Mouse (Mus musculus): Measurements from ENCODE around the gene Map3k5. TPM values are rescaled to one million over a fixed set of nuclear protein-coding genes. Genes with fewer than 3 reads are reported as not detected.

Gene Map3k5
- polyA plus RNA-seq, 1 experiment from 2014 or later: 1.4 TPM

GRCm38 (mm10) chr10:20173733-20174132, 239.5 kb downstream of the Map3k5 start:
- Histone ChIP-seq H3K9ac (replicated peaks) (no peak overlapping the region), H3K9me3 (ENCODE audit: low read length) (no peaks in the 10 kb centered on the region), H3K4me3 (ENCODE audit: low read depth, low read length) (no peak overlapping the region), H3K36me3 (replicated peaks; ENCODE audit: insufficient read depth, low read length) (no peaks in the 10 kb centered on the region), H3K27me3 (ENCODE audit: insufficient read depth, low read length) (no peaks in the 10 kb centered on the region), H3K4me2 (ENCODE audit: low read depth, low read length) (no peak overlapping the region), H3K4me1 (ENCODE audit: insufficient read depth) (peaks cover 12% of the 10 kb centered on the region), H3K27ac (ENCODE audit: low read depth) (no peak overlapping the region)
- WGBS (ENCODE audit: insufficient replicate concordance): 69% methylated on average over 4 of the region's 4 CpGs
- DNase-seq (no peak), ATAC-seq (no peak)
- TF ChIP-seq EP300 (IDR thresholded peaks at IDR 0.05; ENCODE audit: low read depth) (no peak), CTCF (IDR thresholded peaks at IDR 0.05; ENCODE audit: low read depth) (no peak)

- no peak overlapping the region for H3K27ac ChIP-seq (ENCODE audit: low read depth)
- ATAC-seq (no peak), DNase-seq (no peak)
- H3K9me3 ChIP-seq (ENCODE audit: low read length): no peaks in the 10 kb centered on the region
- TF ChIP-seq EP300 (IDR thresholded peaks at IDR 0.05; ENCODE audit: low read depth) (no peak), CTCF (IDR thresholded peaks at IDR 0.05; ENCODE audit: low read depth) (no peak)
- no peak overlapping the region for H3K4me3 ChIP-seq (ENCODE audit: low read depth, low read length)
- H3K36me3 ChIP-seq (replicated peaks; ENCODE audit: insufficient read depth, low read length): no peaks in the 10 kb centered on the region
- 77% methylated on average over 7 of the region's 7 CpGs for WGBS (ENCODE audit: insufficient replicate concordance)
- no peak overlapping the region for H3K9ac ChIP-seq (replicated peaks)
- no peak overlapping the region for H3K4me2 ChIP-seq (ENCODE audit: low read depth, low read length)
- no peaks in the 10 kb centered on the region for H3K27me3 ChIP-seq (ENCODE audit: insufficient read depth, low read length)
- H3K4me1 ChIP-seq (ENCODE audit: insufficient read depth): peaks cover 7% of the 10 kb centered on the region; the same call in 1 of the 2 replicates
These were observed 241.8 kb downstream of the Map3k5 start for GRCm38 (mm10) chr10:20176054-20176453.

GRCm38 (mm10) chr10:20178807-20179605, 244.7 kb downstream of the Map3k5 start:
- WGBS (ENCODE audit: insufficient replicate concordance): 40% methylated on average over 12 of the region's 12 CpGs
- H3K4me3 ChIP-seq (ENCODE audit: low read depth, low read length): no peak overlapping the region
- H3K9ac ChIP-seq (replicated peaks): no peak overlapping the region
- H3K4me1 ChIP-seq (ENCODE audit: insufficient read depth): peaks cover 12% of the 10 kb centered on the region
- ATAC-seq (no peak), DNase-seq (peak; percentile 52)
- H3K9me3 ChIP-seq (ENCODE audit: low read length): no peaks in the 10 kb centered on the region
- no peak overlapping the region for H3K27ac ChIP-seq (ENCODE audit: low read depth)
- no peaks in the 10 kb centered on the region for H3K27me3 ChIP-seq (ENCODE audit: insufficient read depth, low read length)
- H3K4me2 ChIP-seq (ENCODE audit: low read depth, low read length): 0 out of 2 replicates have a peak overlapping the region, but pooled peaks have one; percentile 9
- no peaks in the 10 kb centered on the region for H3K36me3 ChIP-seq (replicated peaks; ENCODE audit: insufficient read depth, low read length)
- no peak for TF ChIP-seq EP300 (IDR thresholded peaks at IDR 0.05; ENCODE audit: low read depth)

GRCm38 (mm10) chr10:20181198-20181597, 246.9 kb downstream of the Map3k5 start:
- TF ChIP-seq CTCF (IDR thresholded peaks at IDR 0.05; ENCODE audit: low read depth): no peak
- no peak for TF ChIP-seq EP300 (IDR thresholded peaks at IDR 0.05; ENCODE audit: low read depth)
- DNase-seq (no peak), ATAC-seq (peak; percentile 27)
- no peaks in the 10 kb centered on the region for H3K9me3 ChIP-seq (ENCODE audit: low read length)
- H3K4me1 ChIP-seq (ENCODE audit: insufficient read depth): peaks cover 12% of the 10 kb centered on the region
- 39% methylated on average over 10 of the region's 10 CpGs for WGBS (ENCODE audit: insufficient replicate concordance)
- no peak overlapping the region for H3K27ac ChIP-seq (ENCODE audit: low read depth)
- H3K4me2 ChIP-seq (ENCODE audit: low read depth, low read length): no peak overlapping the region
- no peaks in the 10 kb centered on the region for H3K27me3 ChIP-seq (ENCODE audit: insufficient read depth, low read length)
- H3K9ac ChIP-seq (replicated peaks): no peak overlapping the region
- no peaks in the 10 kb centered on the region for H3K36me3 ChIP-seq (replicated peaks; ENCODE audit: insufficient read depth, low read length)
- no peak overlapping the region for H3K4me3 ChIP-seq (ENCODE audit: low read depth, low read length)

- Histone ChIP-seq H3K9me3 (ENCODE audit: low read length) (no peaks in the 10 kb centered on the region), H3K4me2 (ENCODE audit: low read depth, low read length) (no peak overlapping the region), H3K36me3 (replicated peaks; ENCODE audit: insufficient read depth, low read length) (no peaks in the 10 kb centered on the region), H3K27ac (ENCODE audit: low read depth) (no peak overlapping the region), H3K4me3 (ENCODE audit: low read depth, low read length) (no peak overlapping the region), H3K4me1 (ENCODE audit: insufficient read depth) (peaks cover 16% of the 10 kb centered on the region), H3K27me3 (ENCODE audit: insufficient read depth, low read length) (no peaks in the 10 kb centered on the region), H3K9ac (replicated peaks) (no peak overlapping the region)
- ATAC-seq: no peak
- TF ChIP-seq CTCF (IDR thresholded peaks at IDR 0.05; ENCODE audit: low read depth) (no peak), EP300 (IDR thresholded peaks at IDR 0.05; ENCODE audit: low read depth) (no peak)
- 30% methylated on average over 11 of the region's 11 CpGs for WGBS (ENCODE audit: insufficient replicate concordance)
- no peak for DNase-seq
These were observed 247.6 kb downstream of the Map3k5 start for GRCm38 (mm10) chr10:20181680-20182399.

GRCm38 (mm10) chr10:20184326-20184725, 250.1 kb downstream of the Map3k5 start:
- no peaks in the 10 kb centered on the region for H3K9me3 ChIP-seq (ENCODE audit: low read length)

More at GRCm38 (mm10) chr10:20184326-20184725, 250.1 kb downstream of the Map3k5 start:
- peaks cover 18% of the 10 kb centered on the region for H3K4me1 ChIP-seq (ENCODE audit: insufficient read depth)
- H3K36me3 ChIP-seq (replicated peaks; ENCODE audit: insufficient read depth, low read length): no peaks in the 10 kb centered on the region
- no peak overlapping the region for H3K4me2 ChIP-seq (ENCODE audit: low read depth, low read length)
- DNase-seq (no peak), ATAC-seq (no peak)
- H3K9ac ChIP-seq (replicated peaks): no peak overlapping the region
- whole genome bisulfite sequencing (ENCODE audit: insufficient replicate concordance): 62% methylated on average over 4 of the region's 4 CpGs
- no peak for TF ChIP-seq EP300 (IDR thresholded peaks at IDR 0.05; ENCODE audit: low read depth)
- no peak for TF ChIP-seq CTCF (IDR thresholded peaks at IDR 0.05; ENCODE audit: low read depth)
- H3K27ac ChIP-seq (ENCODE audit: low read depth): no peak overlapping the region
- H3K4me3 ChIP-seq (ENCODE audit: low read depth, low read length): no peak overlapping the region
- no peaks in the 10 kb centered on the region for H3K27me3 ChIP-seq (ENCODE audit: insufficient read depth, low read length)
